Mouse (Mus musculus) embryonic facial prominence, embryonic 14.5 days (tissue): ENCODE results near the gene Kdelr2. TPM values are rescaled to one million over a fixed set of nuclear protein-coding genes. Genes with fewer than 3 reads are reported as not detected.

Source experiments
- ATAC-seq: fragments of 200-750 bp; cut with Nextera tagmentation; 2 replicates; pipeline ENCODE4 v1.8.0; 2017; ENCODE audit warnings: low read depth, moderate number of reproducible peaks, moderate TSS enrichment
- DNase-seq: peaks from one replicate; pipeline ENCODE4 v3.0.0-alpha.2; 2015; ENCODE audit warnings: low spot score
- H3K27ac ChIP-seq: fragments of 300-500 bp; sonication (generic); replicated peaks from 2 replicates; pipeline ENCODE4 v1.5.1; 2014; ENCODE audit warnings: low read depth, mild to moderate bottlenecking, low read length, moderate library complexity
- H3K27me3 ChIP-seq: fragments of 300-500 bp; sonication (generic); replicated peaks from 2 replicates; pipeline ENCODE4 v1.6.1; 2014; ENCODE audit warnings: low read length; ENCODE audit not compliant: control insufficient read depth, insufficient read depth
- H3K36me3 ChIP-seq: fragments of 300-500 bp; sonication (generic); 2 replicates; pipeline ENCODE4 v1.6.1; 2014; ENCODE audit warnings: low read length, mixed read lengths; ENCODE audit not compliant: control insufficient read depth, insufficient read depth
- H3K4me1 ChIP-seq: fragments of 300-500 bp; sonication (generic); 2 replicates; pipeline ENCODE4 v1.6.1; 2014; ENCODE audit warnings: antibody characterized with exemption, low read length; ENCODE audit not compliant: control insufficient read depth, insufficient read depth
- H3K4me2 ChIP-seq: fragments of 300-500 bp; sonication (generic); 2 replicates; pipeline ENCODE4 v1.6.1; 2014; ENCODE audit warnings: low read depth, mild to moderate bottlenecking, low read length, moderate library complexity, mixed read lengths
- H3K4me3 ChIP-seq: fragments of 300-500 bp; sonication (generic); 2 replicates; pipeline ENCODE4 v1.5.1; 2014; ENCODE audit warnings: low read depth, mild to moderate bottlenecking, low read length
- H3K9ac ChIP-seq: fragments of 300-500 bp; sonication (generic); 2 replicates; pipeline ENCODE4 v1.6.1; 2014; ENCODE audit warnings: low read depth, mild to moderate bottlenecking, low read length, moderate library complexity, mixed read lengths
- H3K9me3 ChIP-seq: fragments of 300-500 bp; sonication (generic); 2 replicates; pipeline ENCODE4 v1.6.1; 2016; ENCODE audit warnings: low read length; ENCODE audit not compliant: control insufficient read depth
- WGBS: fragments of 180-500 bp; shearing (Covaris S2); extraction: QIAGEN DNeasy Blood & Tissue Kit; methylation state at CpG from one replicate; pipeline ENCODE4 v1.1.7; 2014; 5-methylcytosine and 5-hydroxymethylcytosine counted together
- polyA plus RNA-seq: library from polyadenylated mRNA; unstranded; fragments of >200 nt; fragmentation: Nextera tagmentation; extraction: Ambion mirVana; gene quantifications from 2 replicates; pipeline ENCODE4 v1.2.1, GENCODE M21; 2014

Gene Kdelr2
- polyA plus RNA-seq, 1 experiment from 2014 or later: 497 TPM

GRCm38 (mm10) chr5:143463671-143464070 lies 60.0 kb downstream of the Kdelr2 start:
- H3K4me2 ChIP-seq: peak overlapping the region; percentile 95
- H3K4me3 ChIP-seq: peak overlapping the region; percentile 79
- no peak for ATAC-seq
- no peaks in the 10 kb centered on the region; the same call in 1 of the 2 replicates for H3K27me3 ChIP-seq
- H3K4me1 ChIP-seq: peaks cover 12% of the 10 kb centered on the region
- 74% methylated on average over 11 of the region's 11 CpGs for WGBS
- no peak overlapping the region for H3K27ac ChIP-seq
- DNase-seq: no peak
- peak overlapping the region; percentile 71 for H3K9ac ChIP-seq
- H3K9me3 ChIP-seq: no peaks in the 10 kb centered on the region
- no peaks in the 10 kb centered on the region; the same call in 1 of the 2 replicates for H3K36me3 ChIP-seq

- Histone ChIP-seq H3K27me3 (no peaks in the 10 kb centered on the region; the same call in 1 of the 2 replicates), H3K4me1 (peaks cover 12% of the 10 kb centered on the region), H3K4me3 (peak within 1 kb of the TSS; percentile 79), H3K9ac (peak within 1 kb of the TSS; percentile 71), H3K9me3 (no peaks in the 10 kb centered on the region), H3K36me3 (no peaks in the 10 kb centered on the region; the same call in 1 of the 2 replicates), H3K4me2 (peak within 1 kb of the TSS; percentile 95), H3K27ac (0 out of 2 replicates have a peak within 1 kb of the TSS, but pooled peaks have one; percentile 18)
- 3% methylated on average over 33 of the region's 43 CpGs for WGBS
- DNase-seq (peak; percentile 95), ATAC-seq (peak; percentile 97)
Measured at GRCm38 (mm10) chr5:143464100-143464756, 60.6 kb downstream of the Kdelr2 start, which contains the start of gene Daglb. Gene Daglb, plus strand, starts transcription at chr5:143464584.

- H3K27ac ChIP-seq: no peak overlapping the region
- no peaks in the 10 kb centered on the region; the same call in 1 of the 2 replicates for H3K27me3 ChIP-seq
- peaks cover 12% of the 10 kb centered on the region for H3K4me1 ChIP-seq
Measured at GRCm38 (mm10) chr5:143464757-143465118, 61.1 kb downstream of the Kdelr2 start.

GRCm38 (mm10) chr5:143465156-143466085 lies 61.8 kb downstream of the Kdelr2 start:
- Histone ChIP-seq H3K4me3 (peak overlapping the region; percentile 79), H3K27me3 (no peaks in the 10 kb centered on the region; the same call in 1 of the 2 replicates), H3K9me3 (no peaks in the 10 kb centered on the region), H3K4me1 (peaks cover 12% of the 10 kb centered on the region), H3K4me2 (peak overlapping the region; percentile 95), H3K9ac (peak overlapping the region; percentile 71), H3K27ac (no peak overlapping the region), H3K36me3 (no peaks in the 10 kb centered on the region; the same call in 1 of the 2 replicates)
- ATAC-seq (no peak), DNase-seq (no peak)
- WGBS: 32% methylated on average over 23 of the region's 23 CpGs

More at GRCm38 (mm10) chr5:143464757-143465118, 61.1 kb downstream of the Kdelr2 start:
- no peaks in the 10 kb centered on the region; the same call in 1 of the 2 replicates for H3K36me3 ChIP-seq
- ATAC-seq: peak; percentile 58
- H3K4me3 ChIP-seq: peak overlapping the region; percentile 79
- H3K9ac ChIP-seq: peak overlapping the region; percentile 71
- DNase-seq: no peak
- WGBS: 1% methylated on average over 20 of the region's 20 CpGs
- H3K9me3 ChIP-seq: no peaks in the 10 kb centered on the region
- peak overlapping the region; percentile 95 for H3K4me2 ChIP-seq

- H3K9me3 ChIP-seq: no peaks in the 10 kb centered on the region
- H3K4me1 ChIP-seq: peaks cover 12% of the 10 kb centered on the region
- no peak overlapping the region for H3K9ac ChIP-seq
- H3K4me2 ChIP-seq: no peak overlapping the region
- DNase-seq: no peak
- no peak for ATAC-seq
- peaks cover 4% of the 10 kb centered on the region; the same call in 1 of the 2 replicates for H3K36me3 ChIP-seq
- whole genome bisulfite sequencing: 89% methylated on average over 23 of the region's 23 CpGs
- H3K27ac ChIP-seq: no peak overlapping the region
- no peaks in the 10 kb centered on the region; the same call in 1 of the 2 replicates for H3K27me3 ChIP-seq
- no peak overlapping the region for H3K4me3 ChIP-seq
Measured at GRCm38 (mm10) chr5:143466891-143467669, 63.4 kb downstream of the Kdelr2 start.

GRCm38 (mm10) chr5:143467931-143468330 lies 64.3 kb downstream of the Kdelr2 start:
- no peak overlapping the region for H3K9ac ChIP-seq
- H3K9me3 ChIP-seq: no peaks in the 10 kb centered on the region
- DNase-seq (no peak), ATAC-seq (no peak)
- H3K27ac ChIP-seq: no peak overlapping the region
- no peak overlapping the region for H3K4me3 ChIP-seq
- H3K4me1 ChIP-seq: peaks cover 12% of the 10 kb centered on the region
- H3K27me3 ChIP-seq: no peaks in the 10 kb centered on the region; the same call in 1 of the 2 replicates
- 94% methylated on average over 6 of the region's 6 CpGs for WGBS
- H3K36me3 ChIP-seq: peaks cover 5% of the 10 kb centered on the region; the same call in 1 of the 2 replicates
- H3K4me2 ChIP-seq: no peak overlapping the region

- DNase-seq (no peak), ATAC-seq (no peak)
- Histone ChIP-seq H3K27me3 (no peaks in the 10 kb centered on the region; the same call in 1 of the 2 replicates), H3K9me3 (no peaks in the 10 kb centered on the region), H3K9ac (no peak overlapping the region), H3K4me3 (no peak overlapping the region), H3K4me1 (peaks cover 6% of the 10 kb centered on the region; the same call in 1 of the 2 replicates), H3K36me3 (peaks cover 22% of the 10 kb centered on the region; the same call in 1 of the 2 replicates), H3K4me2 (no peak overlapping the region), H3K27ac (no peak overlapping the region)
- 96% methylated on average over 8 of the region's 8 CpGs for WGBS
Measured at GRCm38 (mm10) chr5:143469628-143470027, 66.0 kb downstream of the Kdelr2 start.
